Mouse (Mus musculus) embryonic facial prominence, embryonic 11.5 days (tissue): ENCODE results near the gene Stx16. TPM values are rescaled to one million over a fixed set of nuclear protein-coding genes. Genes with fewer than 3 reads are reported as not detected.

Source experiments
- ATAC-seq: fragments of 200-750 bp; cut with Nextera tagmentation; replicated peaks from 2 replicates; pipeline ENCODE4 v1.8.0; 2017; ENCODE audit warnings: low read depth; ENCODE audit not compliant: insufficient number of reproducible peaks, low FRiP score, low TSS enrichment
- DNase-seq: peaks from one replicate; pipeline ENCODE4 v3.0.0-alpha.2; 2015; ENCODE audit warnings: low spot score
- H3K27ac ChIP-seq: fragments of 300-500 bp; sonication (generic); replicated peaks from 2 replicates; pipeline ENCODE4 v1.5.1; 2014; ENCODE audit warnings: mild to moderate bottlenecking, low read depth, low read length, control low read depth
- H3K27me3 ChIP-seq: fragments of 300-500 bp; sonication (generic); 2 replicates; pipeline ENCODE4 v1.6.1; 2014; ENCODE audit warnings: mild to moderate bottlenecking, low read length, moderate library complexity, mixed read lengths; ENCODE audit not compliant: control insufficient read depth, insufficient read depth
- H3K36me3 ChIP-seq: fragments of 300-500 bp; sonication (generic); replicated peaks from 2 replicates; pipeline ENCODE4 v1.6.1; 2014; ENCODE audit warnings: low read depth, mild to moderate bottlenecking, low read length, moderate library complexity, mixed read lengths; ENCODE audit not compliant: control insufficient read depth, insufficient read depth
- H3K4me1 ChIP-seq: fragments of 300-500 bp; sonication (generic); 2 replicates; pipeline ENCODE4 v1.6.1; 2014; ENCODE audit warnings: low read length, mixed read lengths; ENCODE audit not compliant: control insufficient read depth, insufficient read depth
- H3K4me2 ChIP-seq: fragments of 300-500 bp; sonication (generic); 2 replicates; pipeline ENCODE4 v1.6.1; 2014; ENCODE audit warnings: low read depth, mild to moderate bottlenecking, control low read depth, low read length, moderate library complexity
- H3K4me3 ChIP-seq: fragments of 300-500 bp; sonication (generic); 2 replicates; pipeline ENCODE4 v1.5.1; 2014; ENCODE audit warnings: low read depth, low read length, control low read depth
- H3K9ac ChIP-seq: fragments of 300-500 bp; sonication (generic); replicated peaks from 2 replicates; pipeline ENCODE4 v1.6.1; 2014; ENCODE audit warnings: mild to moderate bottlenecking, control low read depth, low read length
- H3K9me3 ChIP-seq: fragments of 300-500 bp; sonication (generic); replicated peaks from 2 replicates; pipeline ENCODE4 v1.6.1; 2016; ENCODE audit warnings: mild to moderate bottlenecking, low read length, inconsistent platforms, mixed read lengths; ENCODE audit not compliant: control insufficient read depth
- WGBS: fragments of 180-500 bp; shearing (Covaris S2); extraction: QIAGEN DNeasy Blood & Tissue Kit; methylation state at CpG from one replicate; pipeline ENCODE4 v1.1.7; 2014; 5-methylcytosine and 5-hydroxymethylcytosine counted together
- polyA plus RNA-seq: library from polyadenylated mRNA; unstranded; fragments of >200 nt; fragmentation: Nextera tagmentation; extraction: Ambion mirVana; gene quantifications from 2 replicates; pipeline ENCODE4 v1.2.1, GENCODE M21; 2014

Stx16 gene
- 6.7 and 7.8 TPM in 2 replicates for polyA plus RNA-seq

DNA sequence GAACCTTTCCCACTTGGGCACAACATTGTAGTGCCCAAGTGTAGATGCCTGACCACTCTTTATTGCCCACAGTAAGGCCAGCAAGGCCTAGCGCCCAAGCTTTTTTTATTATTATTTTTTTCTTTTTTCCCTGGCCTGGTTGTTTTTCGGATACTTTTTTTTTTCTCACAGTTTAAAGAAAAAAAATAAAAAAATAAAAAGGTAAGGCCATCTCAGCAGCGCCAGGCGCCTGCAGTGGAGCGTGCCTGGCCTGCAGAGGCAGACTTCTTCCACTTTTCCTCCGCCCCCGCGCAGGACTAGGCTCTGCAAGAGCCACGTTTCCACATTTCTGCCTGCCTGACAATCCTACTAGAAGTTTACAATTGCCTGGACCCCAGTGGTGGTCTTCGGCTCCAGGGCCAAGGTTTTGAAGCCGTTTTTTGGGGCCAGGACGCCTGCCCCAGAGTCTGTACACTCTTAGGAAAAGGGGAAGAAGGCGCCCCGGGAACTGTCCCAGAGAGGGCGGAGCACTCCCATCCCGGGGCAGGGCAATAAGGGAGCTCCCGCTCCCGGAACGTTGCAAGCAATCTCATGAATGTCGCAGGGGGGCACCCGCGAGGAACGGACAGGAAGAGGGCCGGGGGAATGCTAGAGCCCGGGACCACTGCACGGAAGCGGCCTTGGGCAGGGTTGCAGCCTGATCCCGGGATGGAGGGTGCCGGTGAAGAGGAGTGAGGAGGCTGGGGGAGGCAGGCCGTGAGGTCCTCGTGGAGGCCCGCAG lies at the start of gene Stx16:
TSS of gene Stx16 (plus strand) at position 636 of the 760 bp plus-strand sequence.
- Histone ChIP-seq H3K27ac (peak within 1 kb of the TSS; percentile 94), H3K4me2 (peak within 1 kb of the TSS; percentile 73), H3K4me3 (peak within 1 kb of the TSS; percentile 81), H3K36me3 (no peaks in the 10 kb centered on the region), H3K9me3 (no peaks in the 10 kb centered on the region), H3K9ac (peak within 1 kb of the TSS; percentile 83), H3K4me1 (peaks cover 5% of the 10 kb centered on the region), H3K27me3 (no peaks in the 10 kb centered on the region)
- ATAC-seq (peak; percentile 93), DNase-seq (peak; percentile 92)
- 1% methylated on average over 32 of the region's 32 CpGs for WGBS

DNA sequence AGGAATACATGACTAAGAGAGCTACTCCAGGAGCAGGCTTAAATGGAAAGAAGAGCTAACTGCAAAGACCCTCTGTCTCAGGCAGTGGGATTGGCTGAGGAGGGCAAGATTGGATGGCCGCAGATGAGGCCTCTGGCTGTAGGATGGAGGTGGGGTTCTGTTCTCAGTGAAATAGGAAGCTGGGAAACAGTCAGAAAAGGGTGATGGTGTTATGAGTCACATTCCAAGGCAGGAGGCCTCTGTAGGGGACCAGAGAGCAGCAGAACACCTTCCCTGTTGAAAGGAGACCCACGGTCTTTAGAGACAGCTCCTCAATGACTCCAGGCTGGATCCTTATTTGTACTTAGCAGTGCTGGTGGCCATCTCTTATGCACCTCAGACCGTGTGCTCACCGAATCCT lies 49.7 kb upstream of the Stx16 start:
- H3K9ac ChIP-seq: no peak overlapping the region
- no peaks in the 10 kb centered on the region for H3K27me3 ChIP-seq
- no peak overlapping the region for H3K27ac ChIP-seq
- H3K4me1 ChIP-seq: no peaks in the 10 kb centered on the region
- no peak overlapping the region for H3K4me3 ChIP-seq
- no peaks in the 10 kb centered on the region for H3K36me3 ChIP-seq
- DNase-seq (no peak), ATAC-seq (no peak)
- WGBS: 81% methylated on average over 4 of the region's 4 CpGs
- H3K9me3 ChIP-seq: no peaks in the 10 kb centered on the region
- H3K4me2 ChIP-seq: no peak overlapping the region

DNA sequence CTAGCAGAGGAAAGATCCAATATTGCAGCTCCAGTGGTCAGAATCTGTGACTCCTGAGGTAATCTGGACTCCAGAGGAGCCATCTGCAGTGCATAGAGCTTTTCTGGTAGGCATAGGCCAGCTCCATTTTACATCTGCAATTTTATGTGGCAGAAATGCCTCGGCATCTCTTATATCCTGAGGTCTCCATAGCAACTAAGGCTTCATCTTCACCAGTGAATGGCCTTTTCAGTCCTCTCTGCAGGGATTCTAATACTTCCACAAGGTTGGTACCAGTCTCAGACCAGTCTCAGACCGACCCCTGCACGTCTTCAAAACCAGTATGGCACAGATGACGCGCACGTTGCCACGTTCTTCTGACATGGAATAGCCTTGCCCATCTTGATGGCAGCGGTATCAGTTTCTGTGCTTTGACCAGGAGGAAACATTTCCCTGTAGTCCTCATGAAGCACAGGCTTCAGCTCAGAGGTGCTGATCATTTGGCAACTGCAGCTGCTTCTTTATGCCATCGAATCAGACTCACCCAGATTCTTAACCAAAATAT lies 42.8 kb upstream of the Stx16 start:
- DNase-seq (no peak), ATAC-seq (no peak)
- no peaks in the 10 kb centered on the region for H3K36me3 ChIP-seq

DNA sequence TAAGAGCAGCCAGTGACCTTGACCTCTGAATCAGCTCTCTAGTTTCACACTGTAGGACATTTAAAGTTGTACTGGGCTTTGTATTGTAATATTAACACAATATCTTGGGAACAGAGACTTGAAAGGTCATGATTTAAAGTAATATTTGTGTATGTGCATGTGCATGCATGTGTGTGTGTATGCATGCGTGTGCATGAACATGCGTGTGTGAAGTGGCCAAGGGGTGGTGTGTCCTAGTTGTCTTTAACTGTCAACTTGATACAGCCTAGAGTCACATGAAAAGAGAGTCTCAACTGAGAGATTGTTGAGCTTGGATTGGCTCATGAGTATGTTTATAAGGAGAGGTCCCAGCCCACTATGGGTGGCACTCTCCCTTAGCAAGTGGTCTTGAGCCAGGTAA lies 28.5 kb upstream of the Stx16 start:
- Histone ChIP-seq H3K4me3 (no peak overlapping the region), H3K4me2 (no peak overlapping the region), H3K27me3 (no peaks in the 10 kb centered on the region), H3K9me3 (no peaks in the 10 kb centered on the region), H3K27ac (no peak overlapping the region), H3K36me3 (no peaks in the 10 kb centered on the region), H3K4me1 (peaks cover 5% of the 10 kb centered on the region), H3K9ac (no peak overlapping the region)
- WGBS: 100% methylated on average over 2 of the region's 2 CpGs
- ATAC-seq (no peak), DNase-seq (no peak)

More for the DNA sequence above, 42.8 kb upstream of the Stx16 start:
- H3K27me3 ChIP-seq: no peaks in the 10 kb centered on the region
- no peaks in the 10 kb centered on the region for H3K4me1 ChIP-seq
- no peak overlapping the region for H3K4me2 ChIP-seq
- no peak overlapping the region for H3K27ac ChIP-seq
- WGBS: 88% methylated on average over 9 of the region's 9 CpGs
- H3K4me3 ChIP-seq: no peak overlapping the region
- no peak overlapping the region for H3K9ac ChIP-seq
- H3K9me3 ChIP-seq: no peaks in the 10 kb centered on the region

DNA sequence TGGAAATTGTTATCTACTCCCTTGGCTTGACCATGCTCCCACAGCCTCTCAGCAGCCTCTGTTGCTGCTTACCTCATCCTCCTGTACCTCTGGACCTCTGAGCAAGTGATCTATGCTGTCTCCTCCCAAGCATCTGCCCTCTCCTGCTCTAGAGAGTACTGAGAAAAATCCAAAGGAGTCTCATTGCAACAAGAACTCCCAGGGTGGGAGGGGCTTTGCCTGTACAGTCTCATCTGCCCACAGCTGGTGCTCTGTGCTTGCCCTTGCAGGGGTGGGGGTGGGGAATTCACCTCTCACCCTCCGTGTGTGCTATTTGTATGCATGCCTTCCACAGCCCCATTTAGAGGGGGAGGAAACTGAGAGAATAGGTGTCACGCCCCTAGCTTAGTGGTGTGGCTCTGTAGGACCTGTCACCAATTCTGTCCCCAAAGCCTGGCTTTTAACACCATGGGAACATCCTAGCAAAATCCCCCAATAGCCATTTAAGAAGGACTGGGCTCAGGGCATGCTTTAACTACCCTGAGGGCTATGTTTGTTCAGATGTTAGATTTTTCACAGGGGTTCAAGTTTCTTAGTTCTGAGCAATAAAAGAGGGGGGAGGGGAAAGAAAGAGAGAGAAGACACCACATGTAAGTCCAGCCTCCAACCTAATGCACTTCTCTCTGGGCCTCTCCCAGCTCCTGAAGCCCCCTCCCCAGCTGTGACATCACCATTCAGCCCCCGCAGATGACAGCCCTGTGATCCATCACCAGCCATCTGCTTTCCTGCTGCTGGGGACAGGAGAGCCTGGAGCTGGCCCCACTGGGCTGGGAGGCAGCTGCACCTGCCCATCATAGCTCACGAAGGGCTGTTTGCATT lies 26.4 kb upstream of the Stx16 start:
- Histone ChIP-seq H3K9ac (no peak overlapping the region), H3K9me3 (no peaks in the 10 kb centered on the region), H3K27me3 (no peaks in the 10 kb centered on the region), H3K4me1 (peaks cover 5% of the 10 kb centered on the region), H3K4me3 (no peak overlapping the region), H3K36me3 (no peaks in the 10 kb centered on the region), H3K27ac (peak overlapping the region; percentile 47), H3K4me2 (no peak overlapping the region; the same call in none of the 2 replicates)
- ATAC-seq (peak; percentile 89), DNase-seq (peak; percentile 70)
- 10% methylated on average over 4 of the region's 4 CpGs for WGBS

DNA sequence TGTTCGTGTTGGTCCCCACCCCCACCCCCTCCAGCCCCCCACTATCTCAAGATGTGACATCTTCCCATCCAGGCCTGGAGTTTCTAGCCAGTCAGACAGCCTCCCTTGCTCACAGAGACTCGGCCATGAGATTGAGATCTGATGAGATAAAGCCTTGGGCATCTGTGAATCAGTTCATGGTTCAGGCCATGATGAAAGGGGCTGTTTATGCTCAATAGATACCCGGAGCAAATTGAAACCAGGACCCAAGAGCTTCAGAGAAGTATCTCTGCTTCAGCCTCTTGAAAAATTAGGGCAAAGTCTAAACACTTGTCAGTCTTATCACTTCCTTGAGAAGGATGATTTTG lies 25.8 kb upstream of the Stx16 start:
- H3K9me3 ChIP-seq: no peaks in the 10 kb centered on the region
- peak overlapping the region; percentile 47; the same call in 1 of the 2 replicates for H3K27ac ChIP-seq
- H3K27me3 ChIP-seq: no peaks in the 10 kb centered on the region
- H3K4me3 ChIP-seq: no peak overlapping the region
- no peak overlapping the region for H3K4me2 ChIP-seq
- no peak overlapping the region for H3K9ac ChIP-seq
- 21% methylated on average over 3 of the region's 3 CpGs for WGBS
- peaks cover 5% of the 10 kb centered on the region for H3K4me1 ChIP-seq
- ATAC-seq (no peak), DNase-seq (peak; percentile 33)
- H3K36me3 ChIP-seq: no peaks in the 10 kb centered on the region

DNA sequence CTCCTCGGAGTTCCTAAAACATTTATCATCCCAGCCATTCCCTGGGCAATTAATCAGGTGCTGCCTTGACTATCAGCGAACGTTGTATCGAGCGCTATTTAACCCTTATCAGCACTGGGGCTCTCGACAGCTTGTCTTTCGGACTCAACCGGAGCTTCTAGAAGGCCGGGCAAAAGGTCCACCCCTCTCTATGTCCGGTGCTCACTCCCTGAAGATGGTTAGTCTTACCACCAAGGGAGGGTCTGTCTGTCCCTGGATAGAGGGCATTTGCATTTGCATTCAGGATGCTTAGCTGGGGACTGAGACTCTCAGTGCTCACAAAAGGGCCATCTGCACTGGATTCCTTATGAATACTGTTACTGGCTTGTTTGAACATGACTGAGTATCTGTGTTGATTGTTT lies 25.0 kb upstream of the Stx16 start:
- 18% methylated on average over 10 of the region's 10 CpGs for WGBS
- no peak overlapping the region for H3K4me3 ChIP-seq
- no peak overlapping the region for H3K27ac ChIP-seq
- no peaks in the 10 kb centered on the region for H3K36me3 ChIP-seq
- H3K9ac ChIP-seq: no peak overlapping the region
- ATAC-seq: no peak
- H3K4me2 ChIP-seq: no peak overlapping the region
- no peak for DNase-seq
- no peaks in the 10 kb centered on the region for H3K9me3 ChIP-seq
- peaks cover 5% of the 10 kb centered on the region for H3K4me1 ChIP-seq
- no peaks in the 10 kb centered on the region for H3K27me3 ChIP-seq

DNA sequence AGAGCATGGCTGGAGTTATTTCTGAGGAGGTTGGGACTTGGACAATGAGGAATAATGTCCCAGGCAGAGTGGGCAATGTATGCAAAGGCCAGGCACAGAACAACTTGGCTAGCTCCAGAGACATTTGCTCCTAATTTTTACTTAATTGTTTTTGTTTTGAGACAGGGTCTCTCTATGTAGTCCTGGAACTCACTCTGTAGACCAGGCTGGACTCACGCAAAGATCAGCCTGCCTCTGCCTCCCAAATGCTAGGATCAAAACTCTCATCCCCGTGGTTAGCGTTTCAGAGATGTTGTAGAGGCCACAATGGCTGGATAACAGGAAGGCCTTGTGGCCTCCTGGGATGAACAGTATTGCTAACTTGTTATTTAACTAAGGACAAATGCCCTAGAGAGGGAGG lies 21.6 kb upstream of the Stx16 start:
- Histone ChIP-seq H3K9me3 (no peaks in the 10 kb centered on the region), H3K27me3 (no peaks in the 10 kb centered on the region), H3K9ac (no peak overlapping the region), H3K36me3 (no peaks in the 10 kb centered on the region), H3K4me2 (no peak overlapping the region), H3K4me3 (no peak overlapping the region), H3K4me1 (peaks cover 5% of the 10 kb centered on the region), H3K27ac (no peak overlapping the region)
- no peak for DNase-seq
- no peak for ATAC-seq
- 93% methylated on average over 3 of the region's 3 CpGs for WGBS
